Mouse (Mus musculus) stomach, embryonic 15.5 days (tissue): ENCODE data around the gene Myt1l. TPM values are rescaled to one million over a fixed set of nuclear protein-coding genes. Genes with fewer than 3 reads are reported as not detected.

Source experiments
- ATAC-seq: fragments of 200-750 bp; cut with Nextera tagmentation; 2 replicates; pipeline ENCODE4 v1.8.0; 2017; ENCODE audit warnings: low read depth, moderate number of reproducible peaks, moderate TSS enrichment; ENCODE audit not compliant: insufficient read depth, low FRiP score
- H3K27ac ChIP-seq: fragments of 300-500 bp; sonication (generic); 2 replicates; pipeline ENCODE4 v1.5.1; 2015; ENCODE audit warnings: mild to moderate bottlenecking, inconsistent platforms
- H3K27me3 ChIP-seq: fragments of 300-500 bp; sonication (generic); replicated peaks from 2 replicates; pipeline ENCODE4 v1.6.1; 2015; ENCODE audit warnings: inconsistent platforms
- H3K36me3 ChIP-seq: fragments of 300-500 bp; sonication (generic); 2 replicates; pipeline ENCODE4 v1.6.1; 2015; ENCODE audit warnings: inconsistent platforms
- H3K4me1 ChIP-seq: fragments of 300-500 bp; sonication (generic); 2 replicates; pipeline ENCODE4 v1.6.1; 2015; ENCODE audit warnings: inconsistent platforms
- H3K4me2 ChIP-seq: fragments of 300-500 bp; sonication (generic); 2 replicates; pipeline ENCODE4 v1.6.1; 2015; ENCODE audit warnings: mild to moderate bottlenecking, inconsistent platforms
- H3K4me3 ChIP-seq: fragments of 300-500 bp; sonication (generic); replicated peaks from 2 replicates; pipeline ENCODE4 v1.5.1; 2015; ENCODE audit warnings: inconsistent platforms
- H3K9ac ChIP-seq: fragments of 300-500 bp; sonication (generic); 2 replicates; pipeline ENCODE4 v1.6.1; 2015; ENCODE audit warnings: inconsistent platforms
- H3K9me3 ChIP-seq: fragments of 300-500 bp; sonication (generic); 2 replicates; pipeline ENCODE4 v1.6.1; 2016; ENCODE audit warnings: inconsistent platforms
- WGBS: fragments of 180-500 bp; shearing (Covaris S2); methylation state at CpG from one replicate; pipeline ENCODE4 v1.1.7; 2015; 5-methylcytosine and 5-hydroxymethylcytosine counted together
- polyA plus RNA-seq: library from polyadenylated mRNA; unstranded; fragments of >200 nt; fragmentation: Nextera tagmentation; extraction: Ambion mirVana; gene quantifications from 2 replicates; pipeline ENCODE4 v1.2.1, GENCODE M21; 2015

Gene Myt1l
- polyA plus RNA-seq, 1 experiment from 2014 or later: 2.0 TPM

DNA sequence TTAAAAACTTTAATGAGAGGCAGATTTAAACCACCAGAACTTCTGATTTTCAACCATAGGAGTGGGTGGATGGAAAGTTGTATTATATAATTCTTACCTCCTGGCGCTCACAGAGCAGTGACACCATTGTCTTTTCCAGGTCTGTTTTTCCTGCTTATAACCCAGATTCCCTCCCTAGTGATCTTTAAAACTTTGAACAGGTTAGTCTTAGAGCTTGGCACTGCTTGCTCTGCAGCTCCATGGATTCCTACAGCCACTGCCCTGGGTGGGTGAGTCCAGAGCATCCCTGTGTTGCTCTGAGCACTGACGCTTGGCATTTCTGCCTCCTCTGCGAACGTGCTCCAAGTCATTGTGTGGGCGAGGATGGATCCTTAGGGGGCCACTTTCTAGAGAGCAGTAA lies 43.4 kb downstream of the Myt1l start:
- Histone ChIP-seq H3K27me3 (no peaks in the 10 kb centered on the region), H3K4me2 (no peak overlapping the region), H3K36me3 (no peaks in the 10 kb centered on the region), H3K27ac (no peak overlapping the region), H3K9me3 (no peaks in the 10 kb centered on the region), H3K4me3 (no peak overlapping the region), H3K4me1 (no peaks in the 10 kb centered on the region), H3K9ac (no peak overlapping the region)
- 76% methylated on average over 5 of the region's 5 CpGs for WGBS
- no peak for ATAC-seq

DNA sequence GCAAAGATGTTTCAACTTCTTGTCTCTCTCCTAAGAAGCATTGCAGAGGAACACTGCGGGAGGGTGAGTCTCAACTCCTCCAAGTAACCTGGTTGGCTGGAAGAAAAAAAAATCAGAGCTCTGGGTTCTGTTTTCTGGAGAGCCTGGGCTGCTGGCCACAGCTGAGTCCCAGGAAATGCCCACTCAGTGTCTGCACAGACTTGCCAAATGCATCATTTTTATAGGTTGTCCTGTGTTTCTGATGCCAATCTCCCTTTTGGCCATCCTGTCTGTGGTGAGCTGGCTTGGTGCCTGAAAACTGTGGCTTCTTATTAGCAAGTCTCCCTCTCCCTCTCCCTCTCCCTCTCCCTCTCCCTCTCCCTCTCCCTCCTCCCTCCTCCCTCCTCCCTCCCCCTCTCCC lies 65.6 kb downstream of the Myt1l start:
- 68% methylated on average over 1 of the region's 1 CpGs for WGBS
- no peaks in the 10 kb centered on the region for H3K9me3 ChIP-seq
- no peak for ATAC-seq
- no peaks in the 10 kb centered on the region for H3K36me3 ChIP-seq
- H3K27ac ChIP-seq: no peak overlapping the region
- H3K9ac ChIP-seq: no peak overlapping the region
- H3K27me3 ChIP-seq: no peaks in the 10 kb centered on the region
- no peak overlapping the region for H3K4me2 ChIP-seq
- H3K4me3 ChIP-seq: no peak overlapping the region
- H3K4me1 ChIP-seq: no peaks in the 10 kb centered on the region

DNA sequence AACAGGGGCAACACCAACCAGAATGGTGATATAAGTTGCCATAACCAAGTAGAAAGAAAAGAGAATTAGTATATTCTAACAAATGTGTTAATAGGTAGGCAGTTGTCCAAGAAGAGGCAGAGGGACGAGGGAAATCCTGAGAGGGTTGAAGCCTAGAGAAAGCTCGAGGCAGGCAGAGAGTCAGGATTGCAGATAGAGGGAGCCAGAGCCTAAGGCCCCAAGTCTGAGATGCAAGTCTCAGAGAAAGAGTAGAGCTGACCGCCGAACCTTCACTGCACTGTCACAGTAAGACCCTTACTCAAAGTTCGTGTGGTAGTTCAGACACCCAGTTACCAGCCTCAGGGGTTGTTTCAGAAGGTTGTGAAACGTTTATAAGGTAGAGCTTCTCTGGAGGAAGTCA lies 71.7 kb downstream of the Myt1l start:
- H3K9ac ChIP-seq: no peak overlapping the region
- no peaks in the 10 kb centered on the region for H3K4me1 ChIP-seq
- H3K9me3 ChIP-seq: no peaks in the 10 kb centered on the region
- no peak overlapping the region for H3K27ac ChIP-seq
- no peak for ATAC-seq
- WGBS: 55% methylated on average over 6 of the region's 6 CpGs
- H3K27me3 ChIP-seq: no peaks in the 10 kb centered on the region
- no peak overlapping the region for H3K4me2 ChIP-seq
- H3K36me3 ChIP-seq: no peaks in the 10 kb centered on the region
- H3K4me3 ChIP-seq: no peak overlapping the region

DNA sequence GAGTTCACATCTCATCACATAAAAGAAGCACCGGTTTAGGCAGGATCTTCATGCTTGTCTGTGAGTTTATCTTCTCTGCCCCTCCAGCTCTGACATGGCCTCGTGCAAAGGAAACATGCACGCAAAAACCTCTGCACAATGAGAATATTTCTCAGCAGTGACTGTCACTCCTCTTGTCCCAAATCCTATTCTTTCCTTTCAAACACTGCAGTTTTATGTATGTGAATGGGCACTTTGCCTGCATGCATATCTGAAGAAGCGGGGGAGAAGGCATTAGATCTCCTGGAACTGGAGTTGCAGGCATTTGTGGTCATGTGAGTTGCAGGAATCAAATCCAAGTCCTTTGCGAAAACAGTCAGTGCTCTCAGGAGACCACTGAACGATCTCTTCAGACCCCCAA lies 73.0 kb downstream of the Myt1l start:
- no peak overlapping the region for H3K9ac ChIP-seq
- no peaks in the 10 kb centered on the region for H3K36me3 ChIP-seq
- H3K27ac ChIP-seq: no peak overlapping the region
- 81% methylated on average over 6 of the region's 6 CpGs for WGBS
- no peaks in the 10 kb centered on the region for H3K4me1 ChIP-seq
- no peaks in the 10 kb centered on the region for H3K9me3 ChIP-seq
- no peak overlapping the region for H3K4me3 ChIP-seq
- ATAC-seq: no peak
- H3K4me2 ChIP-seq: no peak overlapping the region
- H3K27me3 ChIP-seq: no peaks in the 10 kb centered on the region

DNA sequence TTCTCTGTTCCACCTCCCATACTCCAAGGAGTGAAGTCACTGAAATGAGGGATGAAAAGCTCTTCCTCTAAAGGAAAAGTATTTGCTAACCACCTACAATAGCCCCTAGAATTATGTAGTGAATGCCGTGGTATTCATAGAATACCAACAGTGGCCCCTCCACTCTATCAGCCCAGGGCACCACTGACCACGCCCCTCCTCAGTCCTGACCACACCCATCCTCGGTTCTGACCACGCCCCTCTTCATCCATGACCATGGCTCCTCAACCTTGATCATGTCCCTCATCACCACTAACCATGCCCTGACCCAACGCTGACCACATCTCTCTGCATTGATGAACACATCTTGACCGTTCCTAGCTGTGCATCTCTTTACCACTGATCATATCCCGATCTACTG lies 76.5 kb downstream of the Myt1l start:
- Histone ChIP-seq H3K4me3 (no peak overlapping the region), H3K4me1 (no peaks in the 10 kb centered on the region), H3K36me3 (no peaks in the 10 kb centered on the region), H3K9me3 (no peaks in the 10 kb centered on the region), H3K27me3 (no peaks in the 10 kb centered on the region), H3K27ac (no peak overlapping the region), H3K4me2 (no peak overlapping the region), H3K9ac (no peak overlapping the region)
- no peak for ATAC-seq
- WGBS: 86% methylated on average over 7 of the region's 7 CpGs

DNA sequence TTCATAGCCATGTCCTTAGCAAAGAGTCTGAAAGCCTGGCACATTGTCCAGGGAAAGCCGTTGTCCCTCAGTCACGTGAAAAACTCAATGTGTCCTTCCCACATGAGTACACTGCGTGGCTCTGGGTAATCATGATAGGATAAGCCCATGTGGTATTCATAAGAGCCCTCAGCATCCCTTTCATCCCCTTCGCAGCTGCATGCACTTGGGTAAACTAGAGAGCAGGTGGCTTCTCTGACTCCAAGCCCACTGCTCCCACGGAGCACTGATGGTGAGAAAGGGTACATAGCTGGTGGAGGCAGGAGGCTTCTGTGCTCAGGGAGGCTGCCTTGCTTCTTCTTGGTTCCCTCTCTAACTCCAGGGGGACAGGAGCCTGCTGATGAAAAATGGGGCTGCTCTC lies 76.9 kb downstream of the Myt1l start:
- WGBS: 86% methylated on average over 5 of the region's 5 CpGs
- Histone ChIP-seq H3K4me1 (no peaks in the 10 kb centered on the region), H3K36me3 (no peaks in the 10 kb centered on the region), H3K27ac (no peak overlapping the region), H3K27me3 (no peaks in the 10 kb centered on the region), H3K4me2 (no peak overlapping the region), H3K9me3 (no peaks in the 10 kb centered on the region), H3K9ac (no peak overlapping the region), H3K4me3 (no peak overlapping the region)
- no peak for ATAC-seq

DNA sequence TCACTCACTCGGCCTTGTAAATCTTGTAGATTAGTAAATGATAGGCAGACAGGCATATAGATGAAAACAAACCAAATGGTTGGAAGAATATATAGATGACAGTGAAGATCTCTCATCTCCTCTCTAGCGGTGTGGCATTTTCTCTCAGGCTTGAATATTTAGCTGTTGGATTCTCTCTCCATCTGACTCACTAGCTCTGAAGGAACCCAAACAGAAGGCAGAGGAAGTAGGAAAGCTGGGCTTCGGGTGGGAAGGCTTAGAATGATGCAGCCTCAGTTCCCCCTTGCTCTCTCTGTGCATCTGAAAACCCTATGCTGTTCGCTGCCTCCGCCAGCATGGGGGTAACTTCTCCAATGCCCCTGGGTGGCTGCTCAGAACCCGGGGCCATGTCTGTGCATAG lies 78.0 kb downstream of the Myt1l start:
- 68% methylated on average over 6 of the region's 6 CpGs for WGBS
- Histone ChIP-seq H3K4me3 (no peak overlapping the region), H3K9ac (no peak overlapping the region), H3K4me2 (no peak overlapping the region), H3K4me1 (no peaks in the 10 kb centered on the region), H3K36me3 (no peaks in the 10 kb centered on the region), H3K9me3 (no peaks in the 10 kb centered on the region), H3K27me3 (no peaks in the 10 kb centered on the region), H3K27ac (no peak overlapping the region)
- ATAC-seq: no peak

DNA sequence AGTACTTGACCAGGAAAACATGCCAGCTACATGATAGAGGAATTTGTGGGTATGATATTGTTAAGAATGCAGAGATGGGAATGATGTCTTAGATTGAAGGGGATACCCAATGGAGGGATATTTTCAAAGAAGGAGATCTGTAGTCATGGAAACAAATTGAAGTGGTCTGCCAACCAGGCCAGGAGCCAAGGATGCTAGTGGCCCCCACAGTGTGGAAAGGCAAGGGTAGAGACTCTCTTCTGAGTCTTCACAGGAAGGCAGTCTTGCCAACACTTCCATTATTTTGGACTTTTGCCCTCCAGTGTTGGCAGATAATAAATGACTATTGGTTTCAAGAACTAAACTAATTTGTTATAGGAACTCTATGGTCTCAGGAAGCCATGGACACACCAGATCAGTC lies 89.6 kb downstream of the Myt1l start:
- ATAC-seq: no peak
- Histone ChIP-seq H3K36me3 (no peaks in the 10 kb centered on the region), H3K4me1 (no peaks in the 10 kb centered on the region), H3K4me3 (no peak overlapping the region), H3K4me2 (no peak overlapping the region), H3K27ac (no peak overlapping the region), H3K9ac (no peak overlapping the region), H3K9me3 (no peaks in the 10 kb centered on the region), H3K27me3 (no peaks in the 10 kb centered on the region)

DNA sequence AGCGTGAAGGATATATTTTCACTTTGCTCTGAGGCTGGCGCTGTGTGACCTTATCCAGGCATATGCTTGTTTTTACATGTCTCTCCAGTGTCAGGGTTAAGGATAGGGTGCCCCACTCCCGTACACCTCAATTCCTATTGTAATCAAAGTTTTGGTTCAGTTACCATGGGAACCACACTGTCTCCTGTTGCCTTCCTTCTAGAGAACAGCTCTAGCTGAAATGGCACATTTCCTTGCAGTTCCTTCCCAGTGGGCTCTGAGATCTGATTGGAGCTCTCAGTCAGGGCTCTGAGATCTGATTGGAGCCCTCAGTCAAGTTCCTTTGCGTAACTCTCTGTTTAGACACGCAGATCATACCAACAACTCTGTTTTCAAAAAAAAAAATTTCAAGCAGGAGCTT lies 93.3 kb downstream of the Myt1l start:
- ATAC-seq: no peak
- H3K27ac ChIP-seq: no peak overlapping the region
- no peaks in the 10 kb centered on the region for H3K36me3 ChIP-seq
- H3K9me3 ChIP-seq: no peaks in the 10 kb centered on the region
- H3K4me3 ChIP-seq: no peak overlapping the region
- 47% methylated on average over 5 of the region's 5 CpGs for WGBS
- no peak overlapping the region for H3K9ac ChIP-seq
- no peaks in the 10 kb centered on the region for H3K27me3 ChIP-seq
- no peaks in the 10 kb centered on the region for H3K4me1 ChIP-seq
- no peak overlapping the region for H3K4me2 ChIP-seq

DNA sequence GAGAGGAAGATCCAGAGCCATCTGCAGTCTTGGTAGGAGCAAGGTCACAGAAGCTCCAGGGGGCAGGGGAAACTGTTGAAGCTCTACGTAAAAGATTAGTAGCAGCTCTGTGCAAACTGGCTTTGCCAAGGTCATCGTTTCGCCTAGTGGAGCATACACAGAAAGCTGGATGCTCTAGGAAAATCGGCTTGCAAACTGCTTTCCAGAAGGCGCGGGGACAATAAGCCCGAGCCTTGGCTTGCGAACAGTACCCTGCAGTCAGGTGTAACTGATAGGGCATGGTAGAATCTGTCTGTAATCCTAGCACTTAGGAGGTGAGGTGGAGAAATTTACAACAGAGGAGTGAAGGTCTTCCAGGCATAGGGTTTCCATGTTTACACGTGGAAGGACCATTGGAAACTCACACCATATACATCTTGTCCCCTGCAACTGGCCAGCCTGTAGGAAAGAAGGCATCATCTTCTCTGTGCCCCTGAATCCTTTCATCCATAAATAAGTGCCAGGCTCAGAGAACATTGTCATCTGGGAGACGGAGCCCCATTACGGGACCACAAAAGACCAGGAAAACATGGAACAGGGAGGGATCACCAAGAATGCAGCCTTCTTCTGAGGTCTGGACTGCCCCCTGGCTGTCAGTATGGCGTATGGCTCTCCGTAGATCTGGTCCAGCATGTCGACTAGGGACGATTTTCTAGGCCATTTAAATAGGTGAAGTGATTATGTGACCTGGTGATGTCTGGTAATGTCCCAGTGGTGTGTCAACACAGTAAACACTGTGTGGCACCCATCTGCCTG lies 100.0 kb downstream of the Myt1l start:
- Histone ChIP-seq H3K9me3 (no peaks in the 10 kb centered on the region), H3K9ac (no peak overlapping the region), H3K27me3 (no peaks in the 10 kb centered on the region), H3K27ac (no peak overlapping the region), H3K4me2 (no peak overlapping the region), H3K4me1 (no peaks in the 10 kb centered on the region), H3K36me3 (no peaks in the 10 kb centered on the region), H3K4me3 (no peak overlapping the region)
- WGBS: 65% methylated on average over 15 of the region's 15 CpGs
- ATAC-seq: no peak

DNA sequence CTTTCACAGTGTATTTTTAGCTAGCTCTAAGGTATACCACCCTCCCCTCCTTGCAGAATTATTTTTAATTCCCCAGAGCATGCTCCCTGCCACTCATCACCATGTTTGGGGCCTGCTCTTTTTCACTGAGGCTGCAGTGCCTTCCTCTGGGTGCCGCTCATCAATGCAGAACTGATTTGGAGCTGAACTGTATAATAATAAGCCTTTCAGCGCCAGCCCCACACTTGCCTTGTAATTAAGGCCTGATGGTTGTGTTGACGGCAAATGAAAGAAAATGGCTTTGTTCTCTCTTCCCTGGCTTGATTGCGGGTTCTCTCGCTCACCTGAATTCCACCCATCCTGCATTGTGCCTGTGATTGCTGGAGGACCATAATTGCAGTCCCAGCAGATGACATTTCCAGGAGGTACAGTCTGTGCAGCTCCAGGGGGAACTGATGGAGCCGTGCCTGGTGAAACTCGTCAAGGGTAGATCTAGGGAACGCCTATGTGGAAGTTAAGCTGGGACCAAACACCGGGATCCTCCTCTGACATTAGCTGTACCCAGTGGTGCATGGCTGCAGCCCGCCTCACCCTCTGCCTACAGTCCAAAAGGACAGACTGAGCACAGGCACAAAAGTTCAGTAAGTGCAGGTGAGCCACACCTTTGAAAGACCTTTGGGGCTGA lies 101.8 kb downstream of the Myt1l start:
- Histone ChIP-seq H3K9ac (no peak overlapping the region), H3K9me3 (no peaks in the 10 kb centered on the region), H3K27ac (no peak overlapping the region), H3K4me3 (no peak overlapping the region), H3K36me3 (no peaks in the 10 kb centered on the region), H3K4me2 (no peak overlapping the region), H3K27me3 (no peaks in the 10 kb centered on the region), H3K4me1 (no peaks in the 10 kb centered on the region)
- 79% methylated on average over 10 of the region's 10 CpGs for WGBS
- no peak for ATAC-seq

DNA sequence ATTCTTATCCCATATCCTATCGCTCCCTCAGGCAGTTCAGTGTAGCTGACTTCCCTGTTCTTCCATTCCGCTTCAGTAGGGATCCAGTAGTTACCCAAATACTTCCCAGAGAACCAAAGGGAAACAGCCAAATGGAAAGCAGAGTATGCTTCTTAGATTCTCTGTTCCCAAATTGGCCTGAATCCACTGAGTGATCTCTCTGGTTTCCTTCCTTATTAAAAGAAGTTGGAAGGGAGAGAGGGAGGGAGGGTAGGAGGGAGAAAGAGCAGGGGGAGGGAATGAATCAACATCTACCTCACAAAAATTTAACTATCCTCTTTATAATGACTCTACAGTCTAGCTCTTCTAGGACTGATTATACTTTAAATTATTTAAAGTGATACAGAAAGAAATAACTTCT lies 106.3 kb downstream of the Myt1l start:
- Histone ChIP-seq H3K27me3 (no peaks in the 10 kb centered on the region), H3K36me3 (no peaks in the 10 kb centered on the region), H3K9me3 (no peaks in the 10 kb centered on the region), H3K9ac (no peak overlapping the region), H3K4me3 (no peak overlapping the region), H3K4me1 (no peaks in the 10 kb centered on the region), H3K4me2 (no peak overlapping the region), H3K27ac (no peak overlapping the region)
- 86% methylated on average over 2 of the region's 2 CpGs for WGBS
- ATAC-seq: no peak
